Comparison of ENCODE assay signal across 8 mouse cellular contexts in the genomic region with DNA sequence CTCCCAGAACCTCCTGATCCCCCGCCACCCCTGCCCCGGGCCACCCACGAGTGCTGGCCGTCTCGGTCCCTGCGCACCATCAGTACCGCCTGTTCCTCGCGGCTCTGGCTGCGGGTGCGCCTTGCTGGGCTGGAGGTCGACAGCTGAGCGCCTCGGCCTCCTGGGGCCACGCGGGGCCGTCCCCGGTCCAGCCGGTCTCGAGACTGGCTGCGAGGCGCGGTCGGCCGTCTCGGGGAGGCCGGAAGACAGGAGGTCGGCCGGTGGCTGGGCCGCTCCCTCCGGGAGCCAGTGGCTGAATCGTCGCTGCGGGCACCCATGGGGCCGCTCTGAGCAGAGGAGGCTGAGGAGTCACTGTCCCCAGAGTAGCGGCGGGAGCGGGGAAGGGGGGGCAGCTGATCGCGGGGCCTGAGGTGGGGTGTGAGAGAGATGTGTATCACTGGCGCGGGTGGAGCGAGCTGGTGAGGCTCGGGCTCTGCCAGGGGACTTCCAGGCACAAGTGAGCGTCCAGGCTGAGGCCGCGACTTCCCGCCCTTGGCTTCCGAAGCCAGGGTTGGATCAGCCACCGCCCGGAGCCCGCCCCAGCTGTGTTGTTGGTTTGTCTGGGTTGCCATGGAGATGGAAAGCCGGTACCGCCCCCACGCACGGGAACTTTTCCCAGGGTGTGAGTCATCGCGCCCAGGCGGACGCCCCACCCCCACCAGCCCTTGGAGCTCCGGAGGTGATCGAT. TPM values are rescaled to one million over a fixed set of nuclear protein-coding genes. Genes with fewer than 3 reads are reported as not detected.
A peak's percentile ranks its signal among the peaks of the same experiment; 100 is the strongest.
DNase-seq lines count a peak whose midpoint lies in the region.

No protein-coding gene starts in this region.

- under 1% methylated on average over 61 of the region's 62 CpGs for WGBS in midbrain, embryonic 10.5 days

- peak; percentile 97 for DNase-seq in adrenal gland, postnatal 10 days
- DNase-seq in embryo, embryonic 9.5 days (ENCODE audit: extremely low spot score): peak; percentile 87
- DNase-seq in heart, adult 11 months: peak; percentile 100
- peak; percentile 91 for DNase-seq in kidney, adult 11 months
- peak; percentile 96 for DNase-seq in left cerebral cortex, postnatal 36 days (ENCODE audit: low spot score in 2 of 2)
- peak; percentile 86 for DNase-seq in midbrain, embryonic 10.5 days (ENCODE audit: low spot score)
- DNase-seq in right cerebral cortex, postnatal 4 days: peak; percentile 84
- DNase-seq in adipocyte (ENCODE audit: low spot score): no peak

- peaks cover 85% of the 10 kb centered on the region for H3K27me3 ChIP-seq in midbrain, embryonic 10.5 days (ENCODE audit: low read depth, poor library complexity, severe bottlenecking)

- peaks cover 5% of the 10 kb centered on the region; the same call in 1 of the 2 replicates for H3K36me3 ChIP-seq in midbrain, embryonic 10.5 days

- H3K4me1 ChIP-seq in midbrain, embryonic 10.5 days: peaks cover 86% of the 10 kb centered on the region

- H3K9me3 ChIP-seq in midbrain, embryonic 10.5 days (replicated peaks): no peaks in the 10 kb centered on the region

- intact Hi-C loops in left cerebral cortex, postnatal 36 days (cut with DNase I): loop anchor here (2.0 kb wide), 2 partner anchors 21 to 47 kb away; no protein-coding TSS in a partner anchor

- H3K4me3 ChIP-seq in midbrain, embryonic 10.5 days: peak overlapping the region; percentile 54

- H3K27ac ChIP-seq in midbrain, embryonic 10.5 days (replicated peaks): peak overlapping the region; percentile 74

RNA-seq across cellular contexts. Expression of gene Gas2l1, which starts 3.6 kb away (rescaled TPM):
- total RNA-seq in adrenal gland, postnatal 10 days (2021): 10 to 100 TPM; 28.0 to 32.8 TPM
- 10 to 100 TPM; 82.7 to 98.5 TPM for total RNA-seq in left cerebral cortex, postnatal 36 days (2021)
- 22.0 and 23.6 TPM in 2 replicates for polyA plus RNA-seq in midbrain, embryonic 10.5 days (2016; fragmentation: Nextera tagmentation; extraction: Ambion mirVana)

RNA-seq across cellular contexts. Expression of gene Rasl10a, which starts 3.6 kb away (rescaled TPM):
- under 1 TPM; 0.33 to 0.97 TPM for total RNA-seq in adrenal gland, postnatal 10 days (2021)
- 10 to 100 TPM; 72.2 to 77.6 TPM for total RNA-seq in left cerebral cortex, postnatal 36 days (2021)
- 0.44 and 1.2 TPM in 2 replicates for polyA plus RNA-seq in midbrain, embryonic 10.5 days (2016; fragmentation: Nextera tagmentation; extraction: Ambion mirVana)

RNA-seq across cellular contexts. Expression of gene Rhbdd3, which starts 37.1 kb away (rescaled TPM):
- total RNA-seq in adrenal gland, postnatal 10 days (2021): 10 to 100 TPM; 18.5 to 24.5 TPM
- total RNA-seq in left cerebral cortex, postnatal 36 days (2021): 10 to 100 TPM; 22.2 to 26.2 TPM
- polyA plus RNA-seq in midbrain, embryonic 10.5 days (2016; fragmentation: Nextera tagmentation; extraction: Ambion mirVana): 33.0 and 33.6 TPM in 2 replicates

RNA-seq across cellular contexts. Expression of gene Ewsr1, which starts 37.5 kb away (rescaled TPM):
- 100 to 1,000 TPM; 218 to 322 TPM for total RNA-seq in adrenal gland, postnatal 10 days (2021)
- total RNA-seq in left cerebral cortex, postnatal 36 days (2021): 100 to 1,000 TPM; 222 to 343 TPM
- polyA plus RNA-seq in midbrain, embryonic 10.5 days (2016; fragmentation: Nextera tagmentation; extraction: Ambion mirVana): 903 and 985 TPM in 2 replicates

Comparison
In these comparisons a context has a peak if more than half of its experiments do, and no peak if none do; other contexts are left out.
1. RNA of gene Rasl10a, which starts 3.6 kb away (total RNA-seq): 72.2 to 77.6 TPM in left cerebral cortex, postnatal 36 days; 0.33 to 0.97 TPM in adrenal gland, postnatal 10 days; every median in the first group is over 10 times any median in the second.